Mouse (Mus musculus): Measurements from ENCODE around the gene Srpk2.
"Not testable (repeated sequence)": the region's sequence is repeated elsewhere in the genome, so short reads cannot be mapped to it uniquely, and the experiment has no call there.

The Srpk2 gene

DNA sequence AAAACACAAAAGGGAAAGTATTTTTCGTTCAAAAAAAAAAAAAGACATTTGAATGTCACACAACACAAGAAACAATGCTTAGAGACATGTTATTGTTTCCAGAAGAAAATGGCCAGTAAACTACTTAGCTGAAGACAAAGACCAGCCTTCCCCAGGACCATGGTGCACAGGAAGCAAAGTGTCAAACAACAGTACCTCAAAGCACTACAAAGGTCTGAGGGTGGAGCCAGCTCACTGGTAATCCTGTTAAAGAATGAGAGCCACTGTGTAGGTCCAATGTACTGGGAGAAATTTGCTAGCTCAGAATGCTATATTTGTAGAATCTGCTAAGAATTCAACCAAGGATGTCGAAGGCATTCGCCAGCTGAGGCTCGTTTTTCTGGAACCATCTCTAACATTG, 177.2 kb downstream of the Srpk2 start:
- DNase-seq (ENCODE audit: low read depth, low spot score) = no peak

DNA sequence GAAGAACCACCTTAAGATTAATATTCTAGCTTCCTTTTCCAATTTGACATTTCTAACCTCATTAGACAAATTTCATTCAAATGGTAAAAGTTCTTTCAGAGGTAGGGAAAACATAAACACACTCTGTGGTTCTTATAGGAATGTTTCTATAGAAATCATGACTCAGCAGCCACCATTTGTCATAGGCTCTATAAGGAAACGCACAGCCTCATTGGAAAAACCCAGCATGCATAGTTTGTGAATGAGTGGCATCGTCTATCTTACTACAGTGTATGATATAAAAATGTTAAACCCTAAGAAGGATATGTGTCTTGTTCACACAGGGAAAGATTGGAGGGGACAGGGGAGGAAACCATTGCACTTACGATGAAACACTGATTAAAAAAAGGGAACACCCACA, 178.8 kb downstream of the Srpk2 start:
- DNase-seq (ENCODE audit: low read depth, low spot score) = no peak

DNA sequence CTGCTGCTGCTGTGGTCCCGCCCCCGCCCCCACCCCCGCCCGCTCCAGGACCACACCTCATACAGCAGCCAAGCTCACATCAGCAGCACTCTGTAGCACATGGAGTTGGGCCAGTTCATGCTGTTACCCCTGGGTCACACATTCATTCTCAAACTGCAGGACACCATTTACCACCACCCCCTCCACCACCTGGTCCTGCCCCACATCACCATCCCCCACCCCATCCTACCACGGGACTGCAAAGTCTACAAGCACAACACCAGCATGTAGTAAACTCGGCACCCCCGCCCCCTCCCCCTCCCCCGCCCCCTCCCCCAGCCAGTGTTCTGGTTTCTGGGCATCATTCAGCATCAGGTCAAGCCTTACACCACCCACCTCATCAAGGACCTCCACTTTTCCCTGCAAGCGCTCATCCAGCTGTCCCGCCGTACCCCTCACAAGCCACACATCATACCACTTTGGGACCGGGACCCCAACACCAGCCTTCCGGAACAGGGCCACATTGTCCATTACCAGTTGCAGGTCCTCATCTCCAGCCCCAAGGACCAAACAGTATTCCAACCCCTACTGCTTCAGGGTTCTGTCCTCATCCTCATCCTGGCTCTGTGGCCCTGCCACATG, 182.0 kb downstream of the Srpk2 start:
- no peak for DNase-seq (ENCODE audit: low read depth, low spot score)

DNA sequence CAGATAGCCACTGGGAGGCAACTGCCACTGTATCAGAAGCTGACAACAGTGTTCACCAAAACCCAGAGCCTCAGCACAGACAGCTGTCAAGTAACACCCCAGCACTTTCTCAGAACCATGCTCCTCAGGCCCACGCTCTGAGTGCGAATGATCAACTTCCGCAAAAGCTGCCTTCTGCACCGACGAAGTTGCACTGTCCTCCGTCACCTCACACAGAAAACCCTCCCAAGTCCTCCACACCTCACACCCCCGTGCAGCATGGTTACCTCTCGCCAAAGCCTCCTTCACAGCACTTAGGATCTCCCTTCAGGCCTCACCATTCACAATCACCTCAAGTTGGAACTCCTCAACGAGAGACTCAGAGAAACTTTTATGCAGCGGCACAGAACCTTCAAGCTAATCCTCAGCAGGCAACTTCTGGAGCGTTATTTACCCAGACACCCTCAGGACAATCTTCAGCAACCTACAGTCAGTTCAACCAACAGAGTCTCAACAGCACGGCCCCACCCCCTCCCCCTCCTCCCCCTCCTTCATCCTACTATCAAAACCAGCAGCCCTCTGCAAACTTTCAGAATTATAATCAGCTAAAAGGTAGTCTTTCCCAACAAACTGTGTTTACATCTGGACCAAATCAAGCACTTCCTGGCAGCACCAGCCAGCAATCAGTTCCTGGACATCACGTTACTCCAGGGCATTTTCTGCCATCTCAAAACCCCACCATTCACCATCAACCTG, 182.7 kb downstream of the Srpk2 start:
- DNase-seq (ENCODE audit: low read depth, low spot score) = peak; percentile 68

DNA sequence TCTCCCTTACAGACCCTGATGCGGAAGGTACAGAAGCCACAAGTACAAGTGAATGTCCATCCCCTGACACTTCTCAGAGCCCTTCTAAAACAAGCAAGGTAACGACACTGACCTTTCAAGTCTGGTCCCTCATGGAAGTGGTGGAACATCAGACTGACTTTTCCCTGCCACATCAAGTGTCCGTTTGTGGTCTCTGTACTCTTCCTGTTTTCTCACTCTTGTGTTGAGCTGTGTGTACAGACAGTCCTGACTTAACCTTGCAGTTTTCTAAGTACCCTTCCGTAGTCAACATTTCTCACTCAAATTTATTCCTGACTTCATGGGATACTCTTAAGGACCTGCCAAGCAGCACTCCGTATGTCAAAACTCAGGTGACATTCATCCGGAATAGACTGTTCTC, 183.7 kb downstream of the Srpk2 start:
- no peak for DNase-seq (ENCODE audit: low read depth, low spot score)

DNA sequence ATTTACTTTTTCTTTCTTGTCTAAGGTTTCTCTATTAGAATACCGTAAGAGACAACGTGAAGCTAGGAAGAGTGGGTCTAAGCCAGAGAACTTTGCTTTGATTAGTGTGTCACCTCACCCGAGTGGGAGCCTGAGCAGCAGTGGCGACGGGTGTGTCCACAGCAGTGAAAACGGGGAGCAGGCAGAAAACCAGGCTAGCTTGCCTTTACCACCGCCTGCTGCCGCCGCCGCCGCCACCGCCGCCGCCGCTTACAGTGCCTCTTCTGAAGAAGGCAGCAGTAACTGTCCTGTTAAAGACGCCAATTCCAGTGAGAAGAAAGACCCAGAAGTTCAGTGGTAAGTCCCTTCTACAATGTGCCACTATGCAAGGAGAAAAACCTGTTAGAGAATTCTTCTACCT, 185.2 kb downstream of the Srpk2 start:
- no peak for DNase-seq (ENCODE audit: low read depth, low spot score)

DNA sequence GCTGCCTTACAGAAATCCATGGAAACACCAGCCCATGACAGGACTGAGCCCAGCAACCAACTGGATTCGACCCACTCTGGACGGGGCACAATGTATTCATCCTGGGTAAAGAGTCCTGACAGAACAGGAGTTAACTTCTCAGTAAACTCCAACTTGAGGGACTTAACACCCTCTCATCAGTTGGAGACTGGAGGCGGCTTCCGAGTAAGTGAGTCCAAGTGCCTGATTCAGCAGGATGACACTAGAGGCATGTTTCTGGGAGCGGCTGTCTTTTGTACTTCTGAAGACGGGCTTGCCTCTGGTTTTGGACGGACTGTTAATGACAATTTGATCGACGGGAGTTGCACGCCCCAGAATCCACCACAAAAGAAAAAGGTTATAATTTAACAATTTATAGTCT, 186.5 kb downstream of the Srpk2 start:
- DNase-seq (ENCODE audit: low read depth, low spot score) = no peak

DNA sequence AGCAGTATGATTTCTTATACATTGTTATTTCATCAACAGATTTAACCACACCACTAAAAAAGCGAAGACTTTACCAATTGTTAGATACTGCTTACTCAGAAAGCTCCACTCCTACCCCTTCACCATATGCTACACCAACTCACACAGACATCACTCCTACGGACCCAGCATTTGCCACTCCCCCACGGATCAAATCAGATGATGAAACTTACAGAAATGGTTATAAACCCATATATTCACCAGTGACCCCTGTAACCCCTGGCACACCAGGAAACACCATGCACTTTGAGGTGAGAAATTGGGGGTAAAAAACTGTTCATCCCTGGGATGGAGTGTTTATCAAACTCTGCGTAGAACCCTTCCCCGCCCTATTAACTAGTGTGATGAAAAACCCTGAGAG, 187.5 kb downstream of the Srpk2 start:
- no peak for DNase-seq (ENCODE audit: low read depth, low spot score)

DNA sequence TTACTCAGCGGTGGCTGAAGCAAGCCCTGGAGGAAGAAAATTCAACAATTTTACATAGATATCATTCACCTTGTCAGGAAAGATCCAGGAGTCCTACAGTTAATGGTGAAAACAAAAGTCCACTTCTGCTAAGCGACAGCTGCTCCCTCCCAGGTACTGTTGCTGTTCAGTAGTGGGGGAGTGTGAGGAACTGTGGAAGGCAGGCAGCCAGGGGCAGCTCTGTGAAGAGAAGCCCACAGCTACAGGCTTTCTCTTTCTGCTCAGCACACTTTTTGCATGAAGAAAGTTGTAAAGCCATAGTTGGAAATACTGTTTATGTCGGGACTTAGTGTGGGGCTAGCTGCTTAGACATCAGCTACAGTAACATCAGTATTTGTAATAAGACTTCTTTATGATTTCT, 188.0 kb downstream of the Srpk2 start:
- DNase-seq (ENCODE audit: low read depth, low spot score) = no peak

DNA sequence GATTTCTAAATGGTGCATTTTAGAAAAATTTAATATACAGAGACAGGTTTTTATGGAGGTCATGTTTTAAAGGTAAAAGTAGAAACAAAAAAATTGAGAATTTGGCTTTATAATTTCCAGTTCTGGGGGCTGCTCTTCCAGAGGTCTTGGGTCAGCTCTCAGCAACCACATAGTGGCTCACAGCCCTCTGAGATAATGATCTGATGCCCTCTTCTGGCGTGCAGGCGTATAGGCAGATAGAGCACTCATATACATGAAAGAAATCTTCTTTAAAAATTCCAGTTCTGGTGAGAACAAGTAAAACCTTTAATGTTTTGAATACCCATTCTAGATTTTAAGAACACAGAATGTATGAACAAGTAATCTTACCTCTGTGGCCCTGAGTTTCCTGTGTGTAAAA, 193.6 kb downstream of the Srpk2 start:
- DNase-seq (ENCODE audit: low read depth, low spot score) = no peak

DNA sequence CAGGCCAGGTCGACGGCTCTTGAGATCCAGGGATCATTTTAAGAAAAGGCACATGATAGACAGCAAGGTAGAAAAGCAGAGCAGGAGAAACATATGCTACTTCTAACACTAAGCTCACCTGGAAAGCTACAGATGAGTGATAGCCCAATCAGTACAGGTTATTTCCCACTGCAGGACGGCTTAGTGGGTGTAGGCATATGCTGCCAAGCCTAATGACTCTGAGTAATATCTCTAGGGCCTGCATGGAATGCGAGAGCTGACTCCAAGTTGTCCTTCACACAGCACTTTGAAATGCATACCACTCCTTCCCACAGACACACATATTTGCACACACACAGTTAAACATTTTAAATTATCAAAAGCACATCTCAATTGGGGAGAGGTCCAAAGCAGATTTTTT, 195.2 kb downstream of the Srpk2 start:
- DNase-seq (ENCODE audit: low read depth, low spot score) = no peak

DNA sequence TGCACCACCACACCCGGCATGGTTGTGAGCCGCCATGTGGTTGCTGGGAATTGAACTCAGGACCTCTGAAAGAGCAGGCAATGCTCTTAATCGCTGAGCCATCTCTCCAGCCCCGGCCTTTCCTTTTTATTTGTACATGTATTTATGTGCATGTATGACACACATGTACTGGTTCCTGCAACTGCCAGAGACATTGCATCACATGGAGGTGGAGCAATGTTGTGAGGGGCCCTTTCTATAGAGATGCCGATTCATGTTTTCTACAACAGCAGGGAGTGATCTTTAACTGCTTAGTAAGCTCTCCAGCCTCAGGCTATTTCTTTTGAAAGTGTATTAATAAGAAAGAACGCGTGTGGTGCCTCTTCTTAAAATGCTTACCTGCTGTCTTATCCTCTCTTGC, 200.6 kb downstream of the Srpk2 start:
- no peak for DNase-seq (ENCODE audit: low read depth, low spot score)

DNA sequence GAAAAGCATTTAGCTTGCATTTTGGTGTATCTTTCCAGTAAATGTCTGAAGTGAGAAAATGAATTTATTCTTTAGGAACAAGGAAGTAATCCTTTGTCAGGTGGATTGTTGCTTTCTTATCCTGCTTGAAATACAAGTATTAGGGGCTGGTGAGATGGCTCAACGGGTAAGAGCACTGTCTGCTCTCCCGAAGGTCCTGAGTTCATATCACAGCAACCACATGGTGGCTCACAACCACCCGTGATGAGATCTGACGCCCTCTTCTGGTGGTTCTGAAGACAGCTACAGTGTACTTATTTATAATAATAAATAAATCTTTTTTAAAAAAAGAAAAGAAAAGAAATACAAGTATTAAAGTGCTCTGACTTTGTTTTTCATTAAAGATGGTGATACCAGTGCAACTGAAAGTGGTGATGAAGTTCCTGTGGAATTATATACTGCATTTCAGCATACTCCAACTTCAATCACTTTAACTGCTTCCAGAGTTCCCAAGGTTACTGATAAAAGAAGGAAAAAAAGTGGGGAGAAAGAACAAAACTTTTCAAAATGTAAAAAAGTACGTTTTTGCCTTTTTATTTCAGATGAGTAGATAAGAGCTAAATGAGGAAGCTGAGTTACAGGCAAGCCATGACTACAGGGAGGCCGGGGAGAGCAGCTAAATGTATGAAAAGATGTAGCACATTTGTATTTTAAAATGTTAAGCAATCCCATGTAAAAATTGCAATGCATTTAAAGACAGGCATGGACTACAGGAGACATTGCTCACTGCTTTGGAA, 211.1 kb downstream of the Srpk2 start:
- no peak for DNase-seq (ENCODE audit: low read depth, low spot score)

DNA sequence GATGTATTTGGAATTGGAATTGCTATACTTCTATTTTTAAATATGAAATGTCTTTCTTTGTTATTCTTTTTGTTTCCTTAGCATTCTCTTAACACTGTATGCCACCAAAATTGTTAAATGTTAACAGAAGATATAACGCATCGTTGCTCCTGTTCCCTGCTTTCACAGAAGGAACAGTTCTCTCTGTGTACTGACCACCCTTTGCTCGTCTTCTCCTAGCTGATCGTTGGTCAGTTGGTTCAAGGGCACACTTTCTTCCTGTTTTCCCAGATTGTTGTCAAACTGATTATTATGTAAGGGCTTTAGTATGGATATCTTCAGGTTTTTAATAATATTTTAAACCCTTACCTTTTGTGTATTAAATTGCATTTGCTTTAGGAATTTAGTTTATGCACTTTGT, 217.9 kb downstream of the Srpk2 start:
- DNase-seq (ENCODE audit: low read depth, low spot score) = no peak

DNA sequence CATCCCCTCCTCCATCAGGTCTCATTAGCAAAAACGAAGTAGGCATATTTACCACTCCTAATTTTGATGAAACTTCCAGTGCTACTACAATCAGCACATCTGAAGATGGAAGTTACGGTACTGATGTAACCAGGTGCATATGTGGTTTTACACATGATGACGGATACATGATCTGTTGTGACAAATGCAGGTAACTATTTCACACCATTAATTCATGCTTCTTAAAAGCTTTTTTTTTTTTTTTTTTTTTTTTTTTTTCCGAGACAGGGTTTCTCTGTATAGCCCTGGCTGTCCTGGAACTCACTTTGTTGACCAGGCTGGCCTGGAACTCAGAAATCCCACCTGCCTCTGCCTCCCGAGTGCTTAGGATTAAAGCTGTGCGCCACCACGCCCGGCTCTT, 219.7 kb downstream of the Srpk2 start:
- no peak for DNase-seq (ENCODE audit: low read depth, low spot score)

DNA sequence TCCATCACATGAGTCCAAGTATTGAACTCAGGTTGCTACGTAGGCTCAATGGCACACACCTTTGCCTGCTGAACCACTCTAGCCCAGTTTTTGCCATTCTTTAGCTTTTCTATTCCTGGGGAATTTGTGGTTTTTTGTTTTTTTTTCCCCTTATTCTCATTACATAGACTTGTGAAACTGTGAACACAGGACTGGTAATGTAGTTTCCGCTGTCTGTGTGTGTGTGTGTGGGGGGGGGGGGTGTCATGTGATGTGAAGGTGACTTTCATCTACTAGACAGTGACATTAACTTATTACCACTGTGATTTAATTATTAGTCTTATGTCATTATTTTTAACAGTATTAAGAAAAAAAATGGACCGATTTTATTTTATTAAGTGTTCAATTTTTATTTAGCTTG, 220.2 kb downstream of the Srpk2 start:
- DNase-seq (ENCODE audit: low read depth, low spot score) = no peak

DNA sequence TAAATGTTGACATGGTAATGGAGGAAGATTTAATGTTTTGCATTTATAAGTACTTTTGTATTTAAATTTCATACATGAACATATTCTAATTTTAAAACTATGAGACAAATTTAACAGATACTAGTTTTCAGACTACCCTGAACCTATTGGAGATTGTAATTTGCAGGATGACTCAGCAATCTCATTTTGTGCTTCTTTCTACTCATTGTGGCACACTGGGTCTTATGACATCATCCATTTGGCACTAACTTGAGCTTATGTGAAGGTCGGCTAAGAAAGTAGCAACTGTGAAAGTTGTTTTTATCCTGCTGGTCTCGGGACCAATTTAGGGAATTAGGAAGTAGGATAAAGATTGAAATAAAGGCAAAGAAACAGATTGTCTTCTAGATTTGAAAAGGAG, 222.7 kb downstream of the Srpk2 start:
- peak; percentile 43 for DNase-seq (ENCODE audit: low read depth, low spot score)

DNA sequence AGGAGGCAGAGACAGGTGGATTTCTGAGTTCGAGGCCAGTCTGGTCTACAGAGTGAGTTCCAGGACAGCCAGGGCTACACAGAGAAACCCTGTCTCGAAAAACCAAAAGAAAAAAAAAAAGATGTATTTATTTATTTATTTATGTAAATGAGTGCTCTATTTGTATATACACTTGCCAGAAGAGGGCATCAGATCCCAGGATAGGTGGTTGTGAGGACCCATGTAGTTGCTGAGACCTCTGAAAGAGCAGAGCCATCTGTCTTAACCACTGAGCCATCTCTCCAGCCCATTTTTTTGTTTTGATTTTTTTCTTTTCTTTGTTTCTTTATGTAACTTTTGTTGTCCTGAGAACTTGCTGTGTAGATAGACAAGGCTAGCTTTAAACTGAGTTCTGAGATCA, 230.9 kb downstream of the Srpk2 start:
- not testable (repeated sequence) for DNase-seq (ENCODE audit: low read depth, low spot score)

Measured in telencephalon, adult 2 months (tissue).